Mouse (Mus musculus): ENCODE data around the gene Mat2a. TPM values are rescaled to one million over a fixed set of nuclear protein-coding genes. Genes with fewer than 3 reads are reported as not detected.
A peak's percentile ranks its signal among the peaks of the same experiment; 100 is the strongest.
"Not testable (repeated sequence)": the region's sequence is repeated elsewhere in the genome, so short reads cannot be mapped to it uniquely, and the experiment has no call there.

Gene Mat2a
- polyA plus RNA-seq, 1 experiment from 2014 or later: 377 TPM

DNA sequence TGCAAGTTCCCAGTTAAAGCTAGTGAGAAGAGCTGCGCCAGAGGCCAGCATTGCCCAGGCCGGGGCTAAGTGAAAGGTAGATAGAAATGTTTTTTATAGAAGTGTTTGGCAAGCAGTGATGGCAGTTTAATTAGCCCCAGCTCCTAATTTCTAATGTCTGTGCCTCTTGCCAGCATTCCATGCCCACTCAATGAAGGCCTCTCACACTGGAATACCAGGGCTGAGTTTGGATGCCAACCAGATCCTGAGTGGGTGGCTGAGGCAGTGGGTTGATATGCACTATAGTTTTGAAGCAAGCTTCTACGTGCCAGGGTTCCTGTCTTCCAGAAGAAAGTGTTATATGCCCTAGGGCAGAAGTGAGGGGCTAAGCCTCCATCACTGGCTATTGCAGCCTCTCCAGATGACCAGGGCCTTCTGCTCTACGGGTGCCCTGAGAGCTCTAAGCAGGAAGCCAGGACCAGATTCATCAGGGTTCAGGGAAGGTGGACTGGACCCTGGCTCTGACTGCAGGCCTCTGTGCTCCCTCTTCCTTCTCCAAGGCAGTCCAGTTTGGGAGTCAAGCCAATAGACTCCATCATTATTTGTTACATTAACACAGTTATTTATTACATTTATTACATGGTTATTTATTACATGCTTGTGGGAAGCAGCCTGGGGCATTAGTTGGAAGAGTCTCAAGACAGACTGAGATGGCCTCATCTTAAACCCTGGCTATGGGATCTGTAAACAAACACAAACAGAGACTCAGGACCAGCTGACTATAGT, 36.0 kb upstream of the Mat2a start:
- H3K4me2 ChIP-seq: no peak overlapping the region
- no peak overlapping the region for H3K27ac ChIP-seq
- 0 out of 2 replicates have a peak, but pooled peaks cover 3% of the 10 kb centered on the region for H3K9me3 ChIP-seq
- H3K4me3 ChIP-seq: no peak overlapping the region
- no peaks in the 10 kb centered on the region for H3K36me3 ChIP-seq
- ATAC-seq (ENCODE audit: insufficient number of reproducible peaks, insufficient read depth, low FRiP score, low TSS enrichment, low read depth): no peak
- no peak overlapping the region for H3K9ac ChIP-seq
- 79% methylated on average over 4 of the region's 4 CpGs for WGBS
- H3K27me3 ChIP-seq: no peaks in the 10 kb centered on the region
- H3K4me1 ChIP-seq: peaks cover 9% of the 10 kb centered on the region

DNA sequence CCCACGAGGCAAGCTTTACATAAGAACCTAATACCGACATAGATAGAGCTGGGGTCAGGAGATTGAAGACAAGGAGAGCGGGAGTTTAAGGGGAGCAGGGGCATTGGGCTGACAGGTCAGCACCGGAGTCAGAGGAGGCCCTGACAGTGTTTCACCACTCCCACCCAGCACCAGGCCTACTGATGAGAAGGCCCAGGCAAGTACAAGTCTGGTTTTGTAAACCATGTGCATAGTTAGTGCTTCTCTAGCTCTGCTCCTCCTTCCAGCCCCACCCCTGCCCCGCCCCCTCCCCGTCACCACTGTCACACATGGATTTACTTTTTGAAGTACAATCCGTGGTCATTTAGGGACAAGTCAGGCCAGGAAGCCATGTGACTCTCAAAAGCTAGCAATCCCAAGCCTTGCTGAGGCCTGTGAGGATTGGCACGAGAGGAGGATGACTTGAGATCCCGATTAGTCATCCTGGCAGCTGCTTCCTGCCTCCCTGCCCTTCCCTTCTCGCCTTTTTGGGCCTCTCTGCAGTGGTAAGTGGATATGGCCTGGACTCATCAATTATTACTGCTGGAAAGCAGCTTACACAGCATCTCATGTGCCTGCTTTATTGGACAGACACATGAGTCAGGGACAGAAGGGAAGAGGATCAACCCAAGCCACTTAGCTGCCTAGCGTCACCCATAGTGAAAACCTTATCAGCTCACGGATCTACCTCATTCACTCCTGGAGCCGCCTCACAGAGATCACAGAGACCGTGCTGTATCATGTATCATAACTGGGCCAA, 34.1 kb upstream of the Mat2a start:
- no peaks in the 10 kb centered on the region for H3K9me3 ChIP-seq
- H3K4me1 ChIP-seq: peaks cover 9% of the 10 kb centered on the region
- 0 out of 2 replicates have a peak overlapping the region, but pooled peaks have one; percentile 17 for H3K27ac ChIP-seq
- no peak overlapping the region for H3K9ac ChIP-seq
- no peak overlapping the region for H3K4me2 ChIP-seq
- no peaks in the 10 kb centered on the region for H3K36me3 ChIP-seq
- peak; percentile 63; the same call in 1 of the 2 replicates for ATAC-seq (ENCODE audit: insufficient number of reproducible peaks, insufficient read depth, low FRiP score, low TSS enrichment, low read depth)
- H3K27me3 ChIP-seq: no peaks in the 10 kb centered on the region
- no peak overlapping the region for H3K4me3 ChIP-seq
- WGBS: 47% methylated on average over 14 of the region's 14 CpGs

DNA sequence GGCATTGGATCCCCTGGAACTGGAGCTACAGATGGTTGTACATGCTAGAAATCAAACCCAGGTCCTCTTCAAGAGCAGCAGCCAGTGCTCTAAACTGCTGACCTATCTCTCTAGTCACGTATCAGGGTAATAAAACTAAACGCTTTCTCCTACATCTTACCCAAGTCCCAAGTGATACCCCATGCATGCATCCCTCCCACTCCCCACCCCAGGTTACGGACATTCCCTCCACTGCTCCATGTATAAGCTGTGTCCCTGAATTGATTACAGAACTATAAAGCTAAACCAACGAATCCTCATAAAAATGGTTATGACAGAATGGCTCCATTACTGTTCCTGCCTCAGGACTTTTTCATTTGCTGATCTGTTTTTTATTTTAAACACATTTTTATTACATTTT, 26.8 kb upstream of the Mat2a start:
- Histone ChIP-seq H3K9ac (no peak overlapping the region), H3K36me3 (no peaks in the 10 kb centered on the region), H3K27ac (no peak overlapping the region), H3K4me3 (no peak overlapping the region), H3K9me3 (no peaks in the 10 kb centered on the region), H3K4me2 (no peak overlapping the region), H3K27me3 (no peaks in the 10 kb centered on the region), H3K4me1 (peaks cover 2% of the 10 kb centered on the region; the same call in 1 of the 2 replicates)
- WGBS: 62% methylated on average over 4 of the region's 4 CpGs
- ATAC-seq (ENCODE audit: insufficient number of reproducible peaks, insufficient read depth, low FRiP score, low TSS enrichment, low read depth): no peak

DNA sequence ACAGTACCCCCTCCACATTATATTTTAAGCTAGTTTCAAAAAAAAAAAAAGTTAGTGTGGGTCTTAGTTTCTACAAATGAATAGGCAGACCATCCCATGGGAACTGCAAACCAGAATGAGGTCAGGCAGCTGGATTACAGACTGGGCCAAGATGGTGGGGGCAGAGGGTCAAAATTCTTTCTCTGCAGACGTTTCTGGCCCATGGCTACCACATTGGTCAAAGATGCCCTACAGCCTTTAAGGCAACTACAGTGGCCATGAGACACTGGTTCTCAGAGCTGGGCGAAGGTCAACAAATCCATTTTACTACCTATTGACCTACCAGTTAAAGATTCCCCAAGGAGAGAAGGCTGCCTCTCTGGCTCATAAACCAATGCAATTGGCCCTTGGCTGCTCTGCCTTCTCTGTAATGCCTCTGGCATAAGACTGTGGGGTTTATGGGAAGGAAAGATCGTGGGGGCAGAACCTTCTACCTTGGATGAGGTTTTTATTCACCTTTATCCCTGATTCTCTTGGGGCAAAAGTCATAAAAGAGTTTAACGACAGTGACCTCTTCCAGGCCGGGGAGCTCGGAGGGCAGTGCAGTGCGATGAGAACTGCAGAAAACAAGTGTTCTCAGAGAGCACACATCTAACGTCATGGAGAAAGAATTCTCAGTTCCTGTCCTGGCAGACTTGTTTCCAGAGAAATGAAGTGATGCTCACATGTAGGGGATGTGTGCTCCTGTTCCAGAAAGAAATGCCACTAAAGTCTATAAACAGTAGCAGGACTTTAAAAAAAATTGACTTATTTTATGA, 26.2 kb upstream of the Mat2a start:
- no peaks in the 10 kb centered on the region for H3K27me3 ChIP-seq
- peaks cover 3% of the 10 kb centered on the region; the same call in 1 of the 2 replicates for H3K4me1 ChIP-seq
- H3K4me3 ChIP-seq: no peak overlapping the region
- H3K36me3 ChIP-seq: no peaks in the 10 kb centered on the region
- no peak for ATAC-seq (ENCODE audit: insufficient number of reproducible peaks, insufficient read depth, low FRiP score, low TSS enrichment, low read depth)
- H3K27ac ChIP-seq: no peak overlapping the region
- 69% methylated on average over 8 of the region's 8 CpGs for WGBS
- H3K9me3 ChIP-seq: no peaks in the 10 kb centered on the region
- no peak overlapping the region for H3K4me2 ChIP-seq
- H3K9ac ChIP-seq: no peak overlapping the region

DNA sequence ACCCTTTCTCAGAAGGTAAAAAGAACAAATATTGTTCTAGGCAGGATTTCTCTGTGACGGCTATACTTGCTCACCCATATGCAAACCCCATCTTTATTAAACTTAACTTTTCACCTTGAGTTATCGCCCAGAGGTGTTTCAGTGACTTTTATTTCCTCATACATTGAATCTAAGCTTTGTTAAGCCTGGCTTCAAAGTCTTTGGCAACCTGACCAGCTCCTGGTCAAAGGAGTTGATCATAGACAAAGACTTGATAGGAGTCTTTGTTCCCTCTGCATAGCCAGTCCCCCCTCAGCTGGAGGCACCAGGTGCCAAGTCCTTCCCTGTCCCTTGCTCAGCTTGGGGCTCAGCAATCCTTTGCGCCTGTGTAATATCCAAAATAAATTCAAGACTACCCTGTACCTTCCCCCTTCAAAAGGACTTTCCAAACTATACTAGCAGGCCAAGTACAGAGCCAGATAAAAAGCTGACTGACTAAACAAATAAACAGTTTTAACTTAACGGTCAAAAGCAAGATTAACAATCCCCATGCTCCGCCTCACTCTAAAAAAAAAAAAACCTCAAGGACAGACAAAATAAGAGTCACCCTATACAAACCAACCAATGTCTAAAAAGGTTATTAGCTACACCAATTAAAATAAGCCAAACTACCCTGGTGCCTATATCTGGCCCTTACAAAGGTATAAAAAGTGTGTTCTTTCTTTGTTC, 23.3 kb upstream of the Mat2a start:
- not testable (repeated sequence) for H3K27ac ChIP-seq; H3K9ac ChIP-seq; H3K27me3 ChIP-seq; H3K4me2 ChIP-seq; H3K9me3 ChIP-seq; H3K36me3 ChIP-seq; ATAC-seq (ENCODE audit: insufficient number of reproducible peaks, insufficient read depth, low FRiP score, low TSS enrichment, low read depth); H3K4me3 ChIP-seq
- 84% methylated on average over 5 of the region's 5 CpGs for WGBS
- peaks cover 18% of the 10 kb centered on the region for H3K4me1 ChIP-seq

DNA sequence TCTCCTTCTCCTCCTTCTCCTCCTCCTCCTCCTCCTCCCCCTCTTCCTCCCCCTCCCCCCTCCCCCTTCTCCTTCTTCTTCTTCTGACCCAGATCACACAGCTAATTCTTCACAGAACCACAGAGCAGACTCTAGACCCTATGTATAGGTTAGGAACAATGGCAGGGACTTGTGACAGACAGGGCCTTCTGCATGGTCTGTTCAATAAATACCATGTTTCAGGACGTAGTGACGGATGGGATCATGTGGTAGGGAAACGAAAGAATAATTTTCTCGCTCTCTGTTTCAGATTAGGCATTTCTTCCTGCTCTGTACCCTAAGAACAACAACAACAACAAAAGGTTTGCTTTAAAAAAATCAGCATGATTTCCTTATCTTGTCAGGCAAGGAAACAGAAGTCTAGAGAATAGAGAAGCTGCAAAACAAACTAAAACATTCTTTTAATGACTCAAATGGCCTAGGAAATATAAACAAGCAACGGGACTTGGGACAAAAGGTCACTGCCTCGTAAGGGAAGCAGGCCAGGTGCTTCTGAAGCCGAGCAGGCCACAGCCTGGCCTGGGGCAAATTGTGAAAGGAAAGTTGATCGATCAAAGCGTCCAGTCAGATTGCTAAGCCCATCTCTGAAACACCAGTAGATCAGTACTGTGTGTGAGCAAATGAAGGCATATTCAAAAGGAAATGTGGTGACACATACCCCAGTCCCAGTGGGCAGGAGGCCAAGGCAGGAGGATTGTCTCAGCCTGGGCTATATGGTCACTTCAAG, 20.9 kb upstream of the Mat2a start:
- Histone ChIP-seq H3K36me3 (no peaks in the 10 kb centered on the region), H3K4me3 (no peak overlapping the region), H3K9ac (no peak overlapping the region), H3K27ac (no peak overlapping the region), H3K9me3 (no peaks in the 10 kb centered on the region), H3K4me2 (no peak overlapping the region), H3K4me1 (peaks cover 16% of the 10 kb centered on the region), H3K27me3 (no peaks in the 10 kb centered on the region)
- ATAC-seq (ENCODE audit: insufficient number of reproducible peaks, insufficient read depth, low FRiP score, low TSS enrichment, low read depth): no peak
- 29% methylated on average over 9 of the region's 9 CpGs for WGBS

DNA sequence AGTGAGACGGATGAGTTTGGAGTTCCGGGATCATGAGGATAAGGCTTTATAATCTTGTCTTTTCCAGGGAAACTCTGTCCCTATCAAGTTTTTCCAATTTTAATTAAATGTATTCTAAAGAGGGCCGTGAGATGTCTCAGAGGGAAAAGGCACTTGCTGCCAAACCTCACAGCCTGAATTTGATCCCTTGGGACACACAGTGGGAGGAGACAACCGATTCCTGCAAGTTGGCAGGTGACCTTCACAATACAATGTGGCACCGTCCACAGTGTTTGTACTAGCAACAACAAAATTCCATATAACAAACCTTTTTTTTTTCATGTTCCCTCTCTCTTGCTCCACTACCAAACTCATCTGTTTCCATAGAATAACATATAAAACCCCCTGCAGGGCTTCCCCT, 19.6 kb upstream of the Mat2a start:
- no peak overlapping the region for H3K4me2 ChIP-seq
- H3K4me3 ChIP-seq: no peak overlapping the region
- H3K9me3 ChIP-seq: no peaks in the 10 kb centered on the region
- H3K36me3 ChIP-seq: no peaks in the 10 kb centered on the region
- H3K9ac ChIP-seq: no peak overlapping the region
- WGBS: 49% methylated on average over 5 of the region's 5 CpGs
- 0 out of 2 replicates have a peak overlapping the region, but pooled peaks have one; percentile 23 for H3K27ac ChIP-seq
- ATAC-seq (ENCODE audit: insufficient number of reproducible peaks, insufficient read depth, low FRiP score, low TSS enrichment, low read depth): no peak
- H3K27me3 ChIP-seq: no peaks in the 10 kb centered on the region
- H3K4me1 ChIP-seq: peaks cover 29% of the 10 kb centered on the region

DNA sequence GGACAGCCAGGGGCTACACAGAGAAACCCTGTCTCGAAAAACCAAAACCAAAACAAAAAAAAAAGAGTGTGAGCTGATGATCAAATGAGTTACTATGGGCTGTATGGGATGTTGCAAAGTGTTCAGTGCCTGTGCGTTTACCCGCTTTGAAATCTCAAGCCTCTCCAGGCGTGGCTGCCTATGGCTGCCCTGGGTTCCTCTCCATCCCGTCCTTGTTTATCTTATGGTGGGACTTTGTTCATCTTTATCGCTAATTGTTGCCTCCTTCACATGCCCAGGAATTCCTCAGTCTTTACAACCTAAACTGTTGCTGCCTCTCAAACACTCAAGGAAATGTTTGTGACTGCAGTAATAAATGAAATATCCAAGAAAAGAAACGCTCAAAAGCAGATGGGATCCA, 19.1 kb upstream of the Mat2a start:
- Histone ChIP-seq H3K4me2 (no peak overlapping the region), H3K9ac (no peak overlapping the region), H3K4me3 (no peak overlapping the region), H3K27ac (0 out of 2 replicates have a peak overlapping the region, but pooled peaks have one; percentile 23), H3K4me1 (peaks cover 30% of the 10 kb centered on the region), H3K27me3 (no peaks in the 10 kb centered on the region), H3K36me3 (no peaks in the 10 kb centered on the region), H3K9me3 (no peaks in the 10 kb centered on the region)
- WGBS: 70% methylated on average over 7 of the region's 7 CpGs
- ATAC-seq (ENCODE audit: insufficient number of reproducible peaks, insufficient read depth, low FRiP score, low TSS enrichment, low read depth): no peak

DNA sequence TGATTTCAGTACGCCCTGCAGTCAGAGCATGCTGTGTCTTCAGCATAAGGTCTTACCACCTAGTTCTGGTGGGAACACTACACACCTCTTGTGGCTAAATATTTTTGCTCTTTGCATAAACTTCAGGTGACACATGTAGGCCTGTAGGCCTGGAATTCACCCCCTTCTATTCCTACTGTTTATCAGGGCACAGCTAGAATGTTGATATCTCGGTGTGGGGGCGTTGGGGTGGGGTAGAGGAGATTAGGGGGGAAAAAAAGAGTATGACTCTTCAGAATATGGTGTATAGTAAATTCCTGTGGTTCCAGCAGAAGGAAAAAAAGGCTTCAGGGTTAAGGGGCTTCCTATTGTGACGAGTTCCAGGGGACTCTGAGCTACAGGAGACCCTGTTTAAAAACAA, 17.2 kb upstream of the Mat2a start:
- Histone ChIP-seq H3K9me3 (no peaks in the 10 kb centered on the region), H3K36me3 (no peaks in the 10 kb centered on the region), H3K4me1 (peaks cover 30% of the 10 kb centered on the region), H3K4me2 (no peak overlapping the region), H3K4me3 (no peak overlapping the region), H3K27me3 (no peaks in the 10 kb centered on the region), H3K9ac (no peak overlapping the region), H3K27ac (no peak overlapping the region)
- no peak for ATAC-seq (ENCODE audit: insufficient number of reproducible peaks, insufficient read depth, low FRiP score, low TSS enrichment, low read depth)
- 83% methylated on average over 4 of the region's 4 CpGs for WGBS

DNA sequence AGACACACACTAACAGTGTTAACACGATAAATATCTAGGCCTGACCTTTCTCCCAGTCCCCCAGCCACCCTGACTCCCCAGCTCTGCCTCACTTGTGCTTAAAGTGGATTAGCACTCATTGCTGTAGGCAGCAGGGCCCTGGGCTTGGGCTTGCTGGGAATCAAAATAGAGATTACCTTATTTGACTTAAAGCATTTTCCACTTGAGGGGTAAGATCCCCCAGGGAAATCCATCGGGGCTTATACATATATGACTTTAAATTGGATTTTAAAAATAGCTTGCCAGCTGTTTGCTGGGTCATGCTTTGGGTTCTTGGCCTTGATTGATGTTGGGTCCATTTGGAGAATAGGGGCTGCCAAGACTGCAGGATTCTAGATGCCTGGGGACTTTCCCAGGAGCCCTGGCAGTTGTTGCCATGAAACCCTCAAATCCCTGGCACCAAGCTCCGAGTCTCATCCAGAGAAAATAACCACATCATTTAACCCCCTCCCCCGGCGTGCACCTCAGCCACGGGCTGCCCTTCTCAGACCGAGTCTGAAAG, 15.5 kb upstream of the Mat2a start:
- Histone ChIP-seq H3K9me3 (no peaks in the 10 kb centered on the region), H3K4me1 (peaks cover 26% of the 10 kb centered on the region), H3K4me3 (no peak overlapping the region), H3K27ac (peak overlapping the region; percentile 19), H3K36me3 (no peaks in the 10 kb centered on the region), H3K27me3 (no peaks in the 10 kb centered on the region), H3K9ac (no peak overlapping the region), H3K4me2 (no peak overlapping the region)
- 45% methylated on average over 7 of the region's 7 CpGs for WGBS
- ATAC-seq (ENCODE audit: insufficient number of reproducible peaks, insufficient read depth, low FRiP score, low TSS enrichment, low read depth): no peak

Data from embryonic facial prominence, embryonic 13.5 days (tissue).